Mouse (Mus musculus) intestine, embryonic 16.5 days (tissue): ENCODE results near the gene Rassf7. TPM values are rescaled to one million over a fixed set of nuclear protein-coding genes. Genes with fewer than 3 reads are reported as not detected.

Experiments used
- ATAC-seq: fragments of 200-750 bp; cut with Nextera tagmentation; 2 replicates; pipeline ENCODE4 v1.8.0; 2017; ENCODE audit warnings: moderate TSS enrichment, moderate library complexity
- H3K27ac ChIP-seq: fragments of 300-500 bp; sonication (generic); 2 replicates; pipeline ENCODE4 v1.5.1; 2014; ENCODE audit warnings: mild to moderate bottlenecking, low read length
- H3K27me3 ChIP-seq: fragments of 300-500 bp; sonication (generic); replicated peaks from 2 replicates; pipeline ENCODE4 v1.6.1; 2014; ENCODE audit warnings: low read length, control low read depth, mixed read lengths; ENCODE audit not compliant: control insufficient read depth, insufficient read depth
- H3K36me3 ChIP-seq: fragments of 300-500 bp; sonication (generic); 2 replicates; pipeline ENCODE4 v1.6.1; 2014; ENCODE audit warnings: low read length, control low read depth; ENCODE audit not compliant: control insufficient read depth, insufficient read depth
- H3K4me1 ChIP-seq: fragments of 300-500 bp; sonication (generic); 2 replicates; pipeline ENCODE4 v1.6.1; 2014; ENCODE audit warnings: low read length, control low read depth, mixed read lengths; ENCODE audit not compliant: control insufficient read depth, insufficient read depth
- H3K4me2 ChIP-seq: fragments of 300-500 bp; sonication (generic); 2 replicates; pipeline ENCODE4 v1.6.1; 2014; ENCODE audit warnings: low read depth, low read length, control low read depth
- H3K4me3 ChIP-seq: fragments of 300-500 bp; sonication (generic); 2 replicates; pipeline ENCODE4 v1.5.1; 2014; ENCODE audit warnings: mild to moderate bottlenecking, low read length
- H3K9ac ChIP-seq: fragments of 300-500 bp; sonication (generic); 2 replicates; pipeline ENCODE4 v1.6.1; 2014; ENCODE audit warnings: low read depth, low read length
- H3K9me3 ChIP-seq: fragments of 300-500 bp; sonication (generic); 2 replicates; pipeline ENCODE4 v1.6.1; 2016; ENCODE audit warnings: low read length, control low read depth; ENCODE audit not compliant: control insufficient read depth
- WGBS: fragments of 180-500 bp; shearing (Covaris S2); extraction: QIAGEN DNeasy Blood & Tissue Kit; methylation state at CpG from one replicate; pipeline ENCODE4 v1.1.7; 2014; 5-methylcytosine and 5-hydroxymethylcytosine counted together
- microRNA counts: library from miRNA; unstranded; fragments of <30 nt; microRNA quantifications from one replicate; lab custom pipeline; 2016
- microRNA-seq: library from miRNA; unstranded; fragments of <30 nt; microRNA quantifications from one replicate; pipeline ENCODE4, GENCODE M21; 2016
- polyA plus RNA-seq: library from polyadenylated mRNA; unstranded; fragments of >200 nt; fragmentation: Nextera tagmentation; extraction: Ambion mirVana; gene quantifications from 2 replicates; pipeline ENCODE4 v1.2.1, GENCODE M21; 2015

Rassf7 gene
- polyA plus RNA-seq, 1 experiment from 2014 or later, result 77.5 TPM

GRCm38 (mm10) chr7:141264041-141264700 lies 48.5 kb downstream of the Rassf7 start:
- peaks cover 12% of the 10 kb centered on the region for H3K4me1 ChIP-seq
- WGBS, result 72% methylated on average over 11 of the region's 11 CpGs
- no peak overlapping the region for H3K9ac ChIP-seq
- no peak overlapping the region for H3K4me3 ChIP-seq
- H3K9me3 ChIP-seq, result no peaks in the 10 kb centered on the region
- H3K27ac ChIP-seq, result no peak overlapping the region
- H3K4me2 ChIP-seq, result no peak overlapping the region
- H3K36me3 ChIP-seq, result peaks cover 24% of the 10 kb centered on the region
- H3K27me3 ChIP-seq, result no peaks in the 10 kb centered on the region
- no peak for ATAC-seq

- H3K9me3 ChIP-seq, result no peaks in the 10 kb centered on the region
- peak overlapping the region; percentile 58; the same call in 1 of the 2 replicates for H3K4me2 ChIP-seq
- 30% methylated on average over 12 of the region's 12 CpGs for WGBS
- no peak overlapping the region for H3K27ac ChIP-seq
- H3K9ac ChIP-seq, result peak overlapping the region; percentile 65; the same call in 1 of the 2 replicates
- no peaks in the 10 kb centered on the region for H3K27me3 ChIP-seq
- peaks cover 12% of the 10 kb centered on the region for H3K4me1 ChIP-seq
- ATAC-seq, result peak; percentile 62
- H3K4me3 ChIP-seq, result 0 out of 2 replicates have a peak overlapping the region, but pooled peaks have one; percentile 3
- H3K36me3 ChIP-seq, result peaks cover 20% of the 10 kb centered on the region
Measured at GRCm38 (mm10) chr7:141264761-141265410, 49.2 kb downstream of the Rassf7 start.

DNA sequence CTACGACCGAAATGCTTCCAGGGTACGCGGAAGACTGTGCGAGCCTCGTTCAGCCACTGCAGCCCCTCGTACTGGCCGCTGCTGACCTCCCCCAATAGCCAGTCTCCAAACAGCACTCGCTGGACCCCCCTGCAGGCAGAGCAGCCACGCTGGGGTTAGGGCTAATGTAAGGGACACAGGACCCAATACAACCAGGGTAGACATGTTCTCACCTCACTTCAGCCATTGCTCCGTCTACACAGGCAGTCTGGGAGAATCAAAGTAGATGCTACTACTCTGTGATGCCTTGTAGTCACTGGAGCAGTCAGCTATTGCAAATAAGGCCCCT lies 49.7 kb downstream of the Rassf7 start:
- Histone ChIP-seq H3K27me3 (no peaks in the 10 kb centered on the region), H3K9me3 (no peaks in the 10 kb centered on the region), H3K27ac (no peak overlapping the region), H3K9ac (peak overlapping the region; percentile 65; the same call in 1 of the 2 replicates), H3K4me1 (peaks cover 12% of the 10 kb centered on the region), H3K4me3 (0 out of 2 replicates have a peak overlapping the region, but pooled peaks have one; percentile 3), H3K36me3 (peaks cover 18% of the 10 kb centered on the region), H3K4me2 (peak overlapping the region; percentile 58)
- ATAC-seq, result peak; percentile 16; the same call in 1 of the 2 replicates
- WGBS, result 46% methylated on average over 11 of the region's 11 CpGs

DNA sequence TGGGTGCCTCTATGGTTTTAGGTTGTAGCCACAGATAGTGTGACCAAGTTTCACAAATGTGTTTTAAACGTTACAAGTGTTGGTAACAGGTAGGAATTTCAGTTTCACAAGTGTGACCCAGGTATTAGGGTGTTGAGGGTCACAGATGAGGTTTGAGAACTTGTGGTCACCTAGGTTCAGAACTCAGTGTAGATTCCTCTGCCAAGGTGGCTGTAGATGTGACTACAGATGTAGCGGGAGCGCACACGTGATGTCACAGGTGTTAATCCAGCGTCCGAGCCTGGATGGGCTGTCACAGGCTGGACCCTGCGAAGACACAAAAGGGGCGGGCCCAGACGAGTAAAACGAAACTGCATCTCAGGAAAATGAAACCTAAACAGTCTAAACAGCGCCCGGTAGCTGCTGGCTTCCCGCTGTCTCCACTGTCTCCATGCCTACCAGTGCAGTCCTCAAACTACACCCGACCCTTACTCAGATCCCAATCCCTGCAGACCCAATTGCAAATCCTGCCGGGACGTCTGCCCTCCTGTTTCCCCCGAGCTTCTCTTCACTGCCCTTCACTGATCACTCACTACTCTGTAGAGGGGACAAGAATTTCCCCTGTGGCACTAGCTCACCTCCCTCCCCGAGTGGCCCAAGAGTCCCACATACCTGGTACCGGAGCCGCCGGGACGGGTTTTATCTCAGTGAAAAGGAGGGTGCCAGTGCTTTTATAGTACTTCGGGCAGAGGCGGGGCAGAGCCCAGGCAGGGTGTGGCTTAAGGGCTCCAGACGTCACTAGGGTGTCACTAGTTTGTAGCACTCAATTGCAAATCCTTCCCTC lies 50.3 kb downstream of the Rassf7 start, which contains the start of gene Irf7:
Irf7 (minus strand) TSS at position 743 of the 823 bp plus-strand sequence.
- Histone ChIP-seq H3K4me2 (peak within 1 kb of the TSS; percentile 58), H3K9ac (peak within 1 kb of the TSS; percentile 65), H3K4me1 (peaks cover 12% of the 10 kb centered on the region), H3K9me3 (no peaks in the 10 kb centered on the region), H3K27me3 (no peaks in the 10 kb centered on the region), H3K36me3 (peaks cover 12% of the 10 kb centered on the region; the same call in 1 of the 2 replicates), H3K27ac (no peak within 1 kb of the TSS), H3K4me3 (peak within 1 kb of the TSS; percentile 57)
- 8% methylated on average over 25 of the region's 25 CpGs for WGBS
- peak; percentile 80 for ATAC-seq

MicroRNAs within 50 kb of the gene (microRNA counts, 519-probe panel; counts per million panel counts)
- microRNA mmu-miR-210 (lab: Ali Mortazavi, UCI), result 3,337 counts per million, percentile 85 among the panel's probes with 10 or more counts

Small RNA genes within 50 kb of the gene (microRNA-seq; reads per million reads assigned to microRNA genes)
- gene Mir210, result 950 reads per million, percentile 74 among the genes with 10 or more reads in this experiment

Other genes with a start within 250 kb of the Rassf7 start
- 117 and 123 TPM in 2 replicates for gene Ifitm1, start 248.6 kb upstream of the Rassf7 start, polyA plus RNA-seq
- gene Ifitm3, start 205.1 kb upstream of the Rassf7 start, polyA plus RNA-seq, result 255 and 269 TPM in 2 replicates
- gene Ifitm6, start 197.9 kb upstream of the Rassf7 start, polyA plus RNA-seq, result 1.9 and 2.0 TPM in 2 replicates
- not detected in 2 replicates for gene Gm17387, start 186.7 kb upstream of the Rassf7 start, polyA plus RNA-seq
- 7.2 and 7.3 TPM in 2 replicates for gene B4galnt4, start 154.8 kb upstream of the Rassf7 start, polyA plus RNA-seq
- gene Pkp3, start 137.6 kb upstream of the Rassf7 start, polyA plus RNA-seq, result 31.3 and 32.4 TPM in 2 replicates
- 29.4 and 32.8 TPM in 2 replicates for gene Sigirr, start 115.3 kb upstream of the Rassf7 start, polyA plus RNA-seq
- 43.6 and 50.1 TPM in 2 replicates for gene Ano9, start 98.1 kb upstream of the Rassf7 start, polyA plus RNA-seq
- 59.0 and 60.3 TPM in 2 replicates for gene Ptdss2, start 93.5 kb upstream of the Rassf7 start, polyA plus RNA-seq
- gene Rnh1, start 43.0 kb upstream of the Rassf7 start, polyA plus RNA-seq, result 159 and 160 TPM in 2 replicates
- 21.9 and 47.0 TPM in 2 replicates for gene Hras, start 21.9 kb upstream of the Rassf7 start, polyA plus RNA-seq
- gene Lrrc56, start 21.7 kb upstream of the Rassf7 start, polyA plus RNA-seq, result 5.3 and 6.5 TPM in 2 replicates
- 4.0 TPM in 2 replicates for gene Lmntd2, start 1.8 kb upstream of the Rassf7 start, polyA plus RNA-seq
- gene Phrf1, start 12.9 kb downstream of the Rassf7 start, polyA plus RNA-seq, result 55.2 and 56.7 TPM in 2 replicates
- gene Irf7, start 50.6 kb downstream of the Rassf7 start, polyA plus RNA-seq, result 6.5 and 9.1 TPM in 2 replicates
- gene Cdhr5, start 60.9 kb downstream of the Rassf7 start, polyA plus RNA-seq, result 167 and 234 TPM in 2 replicates
- 304 and 334 TPM in 2 replicates for gene Sct, start 63.3 kb downstream of the Rassf7 start, polyA plus RNA-seq
- gene Drd4, start 76.1 kb downstream of the Rassf7 start, polyA plus RNA-seq, result 0.23 and 0.48 TPM in 2 replicates
- 61.0 and 64.4 TPM in 2 replicates for gene Deaf1, start 111.8 kb downstream of the Rassf7 start, polyA plus RNA-seq
- 32.4 and 34.2 TPM in 2 replicates for gene Tmem80, start 111.9 kb downstream of the Rassf7 start, polyA plus RNA-seq
- gene Eps8l2, start 123.0 kb downstream of the Rassf7 start, polyA plus RNA-seq, result 191 and 214 TPM in 2 replicates
- 567 and 582 TPM in 2 replicates for gene Taldo1, start 176.3 kb downstream of the Rassf7 start, polyA plus RNA-seq
- 47.5 and 48.2 TPM in 2 replicates for gene Gatd1, start 198.3 kb downstream of the Rassf7 start, polyA plus RNA-seq
- gene Cend1, start 213.6 kb downstream of the Rassf7 start, polyA plus RNA-seq, result 3.2 and 4.0 TPM in 2 replicates
- 34.6 and 37.7 TPM in 2 replicates for gene Slc25a22, start 222.0 kb downstream of the Rassf7 start, polyA plus RNA-seq
- 7.3 and 8.0 TPM in 2 replicates for gene Pidd1, start 228.2 kb downstream of the Rassf7 start, polyA plus RNA-seq
- 1,164 and 1,258 TPM in 2 replicates for gene Rplp2, start 231.5 kb downstream of the Rassf7 start, polyA plus RNA-seq
- gene Pnpla2, start 239.3 kb downstream of the Rassf7 start, polyA plus RNA-seq, result 45.5 and 45.7 TPM in 2 replicates
- gene Cracr2b, start 245.2 kb downstream of the Rassf7 start, polyA plus RNA-seq, result 19.3 and 21.0 TPM in 2 replicates